Mouse (Mus musculus) adrenal gland, adult 8-10 months (tissue): ENCODE data around the gene Insrr. TPM values are rescaled to one million over a fixed set of nuclear protein-coding genes. Genes with fewer than 3 reads are reported as not detected.

Experiments used
- DNase-seq: peaks from one replicate; pipeline ENCODE4 v3.0.0; 2022
- total RNA-seq, 4 experiments: library from RNA; stranded (reverse); gene quantifications; 2 replicates each; pipeline ENCODE4 v1.2.4; 2022

Gene Insrr
- 1 to 10 TPM in 2 of 4 experiments, under 1 TPM in 2; 0.32 to 3.7 (median 1.9) TPM for total RNA-seq

GRCm38 (mm10) chr3:87796736-87797334 lies at the start of gene Insrr:
Gene Insrr (plus strand): TSS chr3:87796951.
- DNase-seq, result no peak

- DNase-seq, result no peak
These were observed 48.3 kb upstream of the Insrr start, which contains the start of gene Lrrc71 for GRCm38 (mm10) chr3:87748431-87748830. Gene Lrrc71 (minus strand): TSS chr3:87748625.

GRCm38 (mm10) chr3:87749036-87749435 lies 47.7 kb upstream of the Insrr start:
- peak; percentile 52 for DNase-seq

GRCm38 (mm10) chr3:87749977-87750376 lies 46.8 kb upstream of the Insrr start:
- no peak for DNase-seq

GRCm38 (mm10) chr3:87752567-87752966 lies 44.2 kb upstream of the Insrr start:
- no peak for DNase-seq

- no peak for DNase-seq
These were observed 42.9 kb upstream of the Insrr start for GRCm38 (mm10) chr3:87753829-87754228.

GRCm38 (mm10) chr3:87755964-87756363 lies 40.8 kb upstream of the Insrr start:
- peak; percentile 72 for DNase-seq

GRCm38 (mm10) chr3:87756488-87756887 lies 40.3 kb upstream of the Insrr start:
- no peak for DNase-seq

GRCm38 (mm10) chr3:87758641-87759040 lies 38.1 kb upstream of the Insrr start:
- DNase-seq, result peak; percentile 35

- DNase-seq, result no peak
These were observed 35.1 kb upstream of the Insrr start for GRCm38 (mm10) chr3:87761408-87762375.

GRCm38 (mm10) chr3:87763202-87763601 lies 33.5 kb upstream of the Insrr start:
- no peak for DNase-seq

GRCm38 (mm10) chr3:87763683-87764289 lies 33.0 kb upstream of the Insrr start:
- DNase-seq, result no peak

- DNase-seq, result no peak
These were observed 32.2 kb upstream of the Insrr start for GRCm38 (mm10) chr3:87764506-87764905.

- DNase-seq, result no peak
These were observed 31.7 kb upstream of the Insrr start for GRCm38 (mm10) chr3:87765091-87765490.

- DNase-seq, result no peak
These were observed 31.0 kb upstream of the Insrr start for GRCm38 (mm10) chr3:87765631-87766283.

- no peak for DNase-seq
These were observed 30.5 kb upstream of the Insrr start for GRCm38 (mm10) chr3:87766284-87766667.

GRCm38 (mm10) chr3:87767764-87768163 lies 29.0 kb upstream of the Insrr start:
- DNase-seq, result no peak

- DNase-seq, result no peak
These were observed 28.3 kb upstream of the Insrr start for GRCm38 (mm10) chr3:87768431-87768830.

- DNase-seq, result peak; percentile 71
These were observed 27.9 kb upstream of the Insrr start for GRCm38 (mm10) chr3:87768844-87769243.

- no peak for DNase-seq
These were observed 27.2 kb upstream of the Insrr start for GRCm38 (mm10) chr3:87769506-87769905.

GRCm38 (mm10) chr3:87770280-87770679 lies 26.5 kb upstream of the Insrr start:
- no peak for DNase-seq

- no peak for DNase-seq
These were observed 25.7 kb upstream of the Insrr start for GRCm38 (mm10) chr3:87771088-87771487.

- DNase-seq, result no peak
These were observed 18.5 kb upstream of the Insrr start for GRCm38 (mm10) chr3:87778283-87778682.
